Mouse (Mus musculus): ENCODE measurements around the gene Rsph1. TPM values are rescaled to one million over a fixed set of nuclear protein-coding genes. Genes with fewer than 3 reads are reported as not detected.
A peak's percentile ranks its signal among the peaks of the same experiment; 100 is the strongest.

Rsph1 gene
- 1.3 and 1.6 TPM in 2 replicates for polyA plus RNA-seq (2011; ENCODE audit: insufficient read length, low read depth, missing spikeins)

DNA sequence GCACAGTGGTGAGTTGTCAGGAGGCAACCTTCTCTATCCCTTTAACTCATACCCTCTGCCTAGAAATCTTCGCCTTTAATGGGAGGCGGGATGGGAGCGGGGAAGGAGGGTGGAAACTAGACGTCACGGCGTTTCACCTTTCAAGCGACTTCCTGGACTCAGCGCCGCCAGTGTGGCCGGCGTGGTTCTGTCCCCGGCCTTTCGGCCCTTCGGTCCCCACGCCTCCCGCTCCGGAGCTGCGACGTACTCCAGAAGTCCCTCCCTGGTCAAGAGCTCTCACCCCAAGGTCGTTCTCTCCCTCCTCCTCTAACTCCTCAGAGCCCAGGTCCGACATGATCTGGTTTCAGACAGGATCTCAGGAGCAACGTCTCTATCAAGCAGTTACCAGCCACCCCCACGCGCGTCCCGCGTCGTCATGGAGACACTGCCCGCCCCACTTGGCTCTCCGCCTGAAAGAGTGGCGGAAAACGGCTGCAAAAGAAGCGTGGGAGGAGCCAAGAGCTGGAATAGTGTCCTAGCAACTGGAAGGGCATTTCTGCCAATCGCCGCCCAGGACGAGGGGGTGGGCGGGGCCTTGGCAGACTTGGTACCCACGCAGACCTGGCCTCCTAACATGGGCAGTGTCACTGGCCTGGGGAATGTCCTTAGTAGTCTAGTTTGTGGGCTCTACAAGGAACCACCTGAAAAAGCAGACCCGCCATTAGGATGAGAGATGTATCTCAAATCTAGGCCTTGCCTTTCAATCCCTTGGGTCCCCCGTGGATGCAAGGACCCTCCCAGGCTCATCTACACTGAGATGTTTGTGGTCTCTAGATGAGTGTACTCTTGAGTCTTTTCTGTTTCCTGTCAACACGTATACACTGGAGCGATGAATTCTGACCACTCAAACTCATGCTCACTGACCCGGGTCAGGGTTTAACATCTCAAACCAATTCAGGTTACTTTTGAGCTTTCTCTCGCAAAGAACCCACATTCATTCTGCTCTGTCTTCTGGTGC, at the start of gene Rsph1:
Gene Rsph1, minus strand, starts transcription at position 462 of the 997 bp plus-strand sequence.
- Histone ChIP-seq H3K4me3 (ENCODE audit: insufficient read depth, low read length) (peak within 1 kb of the TSS; percentile 46), H3K4me1 (ENCODE audit: control insufficient read depth, insufficient read depth, low read length) (no peaks in the 10 kb centered on the region), H3K27ac (ENCODE audit: insufficient read depth, low read length) (no peak within 1 kb of the TSS)
- TF ChIP-seq POLR2A (IDR thresholded peaks at IDR 0.05; ENCODE audit: low read depth, low read length) (no peak), CTCF (IDR thresholded peaks at IDR 0.05; ENCODE audit: borderline replicate concordance, insufficient read depth, low read length) (no peak)

DNA sequence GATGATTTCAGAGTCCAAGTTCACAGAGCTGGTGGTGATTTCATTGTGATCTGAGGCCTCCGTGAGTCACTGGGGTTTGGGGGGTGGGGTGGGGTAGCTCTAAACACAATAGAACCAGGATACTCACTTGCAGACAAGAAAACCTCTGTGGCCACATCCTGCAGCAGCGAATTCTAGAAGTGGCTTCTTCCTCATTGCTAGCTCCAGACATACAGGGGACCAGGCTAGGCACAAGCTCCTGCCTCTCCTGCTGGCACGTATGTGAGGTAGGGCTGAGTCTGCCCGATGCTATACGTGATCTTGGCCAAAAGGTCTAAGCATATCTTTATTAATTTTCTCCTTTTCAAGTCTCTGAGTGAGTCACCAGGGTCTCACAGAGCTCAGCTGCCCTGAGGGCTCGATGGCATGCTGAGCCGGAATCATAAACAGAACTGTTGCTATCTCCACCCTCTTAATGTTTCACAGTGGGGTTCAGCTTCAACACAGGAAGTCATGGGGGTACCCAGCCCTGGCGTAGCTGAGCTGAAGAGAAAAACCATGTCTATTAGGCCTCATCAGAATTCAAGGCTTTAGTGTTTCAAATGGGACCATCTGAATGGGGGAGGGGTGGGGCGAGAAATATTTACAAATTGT, 49.2 kb upstream of the Rsph1 start:
- H3K4me3 ChIP-seq (ENCODE audit: insufficient read depth, low read length) = no peak overlapping the region
- no peak overlapping the region for H3K27ac ChIP-seq (ENCODE audit: insufficient read depth, low read length)
- H3K4me1 ChIP-seq (ENCODE audit: control insufficient read depth, insufficient read depth, low read length) = peaks cover 9% of the 10 kb centered on the region
- TF ChIP-seq POLR2A (IDR thresholded peaks at IDR 0.05; ENCODE audit: low read depth, low read length) (no peak), CTCF (IDR thresholded peaks at IDR 0.05; ENCODE audit: borderline replicate concordance, insufficient read depth, low read length) (no peak)

DNA sequence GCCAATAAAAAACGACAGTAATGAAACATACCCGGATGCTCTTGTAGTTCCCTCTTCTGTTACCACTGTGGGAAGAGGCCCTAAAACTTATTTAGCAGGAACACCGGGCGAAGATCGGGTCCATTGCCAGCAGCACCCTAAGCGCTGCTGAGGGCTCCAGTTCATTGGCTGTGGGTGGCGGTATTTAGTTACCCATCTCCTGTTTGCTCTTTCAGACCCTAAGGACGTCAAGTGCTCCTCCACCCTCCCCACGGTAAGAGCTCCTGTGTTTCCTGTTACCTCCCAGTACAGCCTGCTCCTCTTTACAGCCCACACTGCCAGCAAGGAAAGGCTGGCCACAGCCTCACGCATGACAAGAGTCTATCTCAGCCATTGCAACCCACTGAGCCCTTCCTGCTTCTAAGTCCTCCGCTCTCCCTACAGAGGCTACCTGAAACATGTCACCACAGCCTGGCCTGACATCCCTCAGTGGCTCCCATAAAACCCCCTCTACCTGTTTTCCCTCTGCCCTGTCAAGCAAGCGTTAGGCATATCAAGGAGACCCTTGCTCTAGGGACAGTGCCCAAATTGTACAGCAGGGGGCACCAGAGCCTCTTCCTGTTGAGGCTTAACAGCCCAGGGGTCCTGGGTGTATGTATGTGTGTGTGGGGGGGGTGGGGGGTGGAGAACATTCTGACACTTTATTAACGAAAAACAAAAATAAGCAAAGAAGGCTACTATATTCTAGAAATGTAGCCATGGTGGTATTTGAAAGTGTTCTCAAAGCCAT, 48.5 kb upstream of the Rsph1 start:
- Histone ChIP-seq H3K4me1 (ENCODE audit: control insufficient read depth, insufficient read depth, low read length) (peaks cover 9% of the 10 kb centered on the region), H3K4me3 (ENCODE audit: insufficient read depth, low read length) (no peak overlapping the region), H3K27ac (ENCODE audit: insufficient read depth, low read length) (no peak overlapping the region; the same call in 1 of the 2 replicates)
- 0 out of 2 replicates have a peak, but pooled peaks have one; percentile 26 for TF ChIP-seq CTCF (IDR thresholded peaks at IDR 0.05; ENCODE audit: borderline replicate concordance, insufficient read depth, low read length)
- no peak for TF ChIP-seq POLR2A (IDR thresholded peaks at IDR 0.05; ENCODE audit: low read depth, low read length)

DNA sequence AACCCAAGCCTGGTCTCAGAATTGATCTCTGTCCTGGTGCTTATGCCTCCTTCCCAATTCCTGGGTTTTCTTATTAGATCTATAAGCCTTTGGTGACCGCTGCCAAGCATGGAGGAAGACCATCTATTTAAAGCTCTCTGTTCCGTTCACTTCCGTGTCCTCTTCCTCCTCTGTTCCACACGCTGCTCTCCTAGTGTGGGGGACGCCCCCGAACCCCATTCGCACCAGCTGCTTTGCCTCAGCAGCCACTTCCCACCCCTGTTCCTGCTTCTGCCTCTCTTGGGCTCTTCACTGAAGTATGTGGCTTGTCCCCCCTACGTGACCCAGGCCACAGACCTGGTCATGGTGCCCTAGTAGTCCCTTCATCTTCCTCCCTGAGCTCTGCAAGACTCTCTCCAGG, 47.0 kb upstream of the Rsph1 start:
- Histone ChIP-seq H3K4me1 (ENCODE audit: control insufficient read depth, insufficient read depth, low read length) (peaks cover 9% of the 10 kb centered on the region), H3K4me3 (ENCODE audit: insufficient read depth, low read length) (no peak overlapping the region), H3K27ac (ENCODE audit: insufficient read depth, low read length) (no peak overlapping the region)
- TF ChIP-seq CTCF (IDR thresholded peaks at IDR 0.05; ENCODE audit: borderline replicate concordance, insufficient read depth, low read length) (no peak), POLR2A (IDR thresholded peaks at IDR 0.05; ENCODE audit: low read depth, low read length) (no peak)

DNA sequence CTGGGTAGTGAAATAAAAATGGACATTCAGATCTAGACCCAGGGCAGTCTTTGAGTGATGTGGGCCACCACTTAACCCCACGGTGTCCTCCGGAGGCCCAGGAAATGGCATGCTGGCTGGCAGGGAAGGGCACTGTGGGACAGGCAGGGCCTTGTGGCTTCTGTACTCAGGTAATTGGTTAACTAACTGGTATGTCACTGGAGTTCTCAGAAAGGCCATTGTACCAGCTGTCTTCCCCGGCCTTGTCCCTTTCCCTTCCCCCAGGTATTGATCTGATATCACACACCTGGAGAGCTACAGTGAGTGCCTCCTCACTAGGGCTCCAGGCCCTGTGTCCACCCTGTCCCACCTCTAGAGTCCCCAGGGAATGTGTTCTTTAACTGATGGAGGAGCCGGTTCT, 46.2 kb upstream of the Rsph1 start:
- TF ChIP-seq CTCF (IDR thresholded peaks at IDR 0.05; ENCODE audit: borderline replicate concordance, insufficient read depth, low read length) (no peak), POLR2A (IDR thresholded peaks at IDR 0.05; ENCODE audit: low read depth, low read length) (no peak)
- Histone ChIP-seq H3K4me3 (ENCODE audit: insufficient read depth, low read length) (no peak overlapping the region), H3K27ac (ENCODE audit: insufficient read depth, low read length) (no peak overlapping the region), H3K4me1 (ENCODE audit: control insufficient read depth, insufficient read depth, low read length) (peaks cover 9% of the 10 kb centered on the region)

GRCm38 (mm10) chr17:31322446-31322845, 45.3 kb upstream of the Rsph1 start:
- Histone ChIP-seq H3K4me3 (ENCODE audit: insufficient read depth, low read length) (no peak overlapping the region), H3K27ac (ENCODE audit: insufficient read depth, low read length) (no peak overlapping the region)
- TF ChIP-seq POLR2A (IDR thresholded peaks at IDR 0.05; ENCODE audit: low read depth, low read length) = no peak
- no peak for TF ChIP-seq CTCF (IDR thresholded peaks at IDR 0.05; ENCODE audit: borderline replicate concordance, insufficient read depth, low read length)

DNA sequence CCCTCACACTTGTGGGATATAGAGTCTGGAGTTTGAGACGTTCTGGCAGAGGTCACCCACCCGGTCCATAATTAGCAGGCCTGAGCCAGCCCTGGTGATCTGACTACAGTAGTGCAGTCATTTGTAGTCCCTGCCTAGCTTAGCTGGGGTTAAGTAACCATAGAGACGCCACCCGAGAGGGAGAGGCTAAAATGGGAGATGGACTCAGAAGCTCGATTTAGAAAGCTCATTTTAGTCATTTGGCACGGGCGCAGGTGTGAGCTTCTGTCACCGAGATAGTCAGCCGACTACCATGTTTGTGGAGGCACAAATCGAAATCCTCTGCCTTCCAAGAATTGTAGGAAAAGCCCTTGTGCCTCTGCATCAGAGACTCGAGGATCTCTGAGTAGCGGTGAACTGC, 44.2 kb upstream of the Rsph1 start:
- Histone ChIP-seq H3K4me3 (ENCODE audit: insufficient read depth, low read length) (no peak overlapping the region), H3K4me1 (ENCODE audit: control insufficient read depth, insufficient read depth, low read length) (peaks cover 3% of the 10 kb centered on the region), H3K27ac (ENCODE audit: insufficient read depth, low read length) (no peak overlapping the region)
- TF ChIP-seq POLR2A (IDR thresholded peaks at IDR 0.05; ENCODE audit: low read depth, low read length) (no peak), CTCF (IDR thresholded peaks at IDR 0.05; ENCODE audit: borderline replicate concordance, insufficient read depth, low read length) (no peak)

More at GRCm38 (mm10) chr17:31322446-31322845, 45.3 kb upstream of the Rsph1 start:
- H3K4me1 ChIP-seq (ENCODE audit: control insufficient read depth, insufficient read depth, low read length) = peaks cover 9% of the 10 kb centered on the region

GRCm38 (mm10) chr17:31318906-31319767, 42.0 kb upstream of the Rsph1 start:
- TF ChIP-seq CTCF (IDR thresholded peaks at IDR 0.05; ENCODE audit: borderline replicate concordance, insufficient read depth, low read length) = no peak
- no peak for TF ChIP-seq POLR2A (IDR thresholded peaks at IDR 0.05; ENCODE audit: low read depth, low read length)
- Histone ChIP-seq H3K4me1 (ENCODE audit: control insufficient read depth, insufficient read depth, low read length) (no peaks in the 10 kb centered on the region), H3K27ac (ENCODE audit: insufficient read depth, low read length) (no peak overlapping the region), H3K4me3 (ENCODE audit: insufficient read depth, low read length) (no peak overlapping the region)
